8 mouse cellular contexts compared by ENCODE assay signal in genomic region chr12:88405113-88405512, GRCm38 (mm10). TPM values are rescaled to one million over a fixed set of nuclear protein-coding genes. Genes with fewer than 3 reads are reported as not detected.
DNase-seq lines count a peak whose midpoint lies in the region; ATAC-seq and TF ChIP-seq lines count a peak whose summit lies in the region.

No protein-coding gene starts in this region.

- no peaks in the 10 kb centered on the region for H3K27me3 ChIP-seq in intestine, postnatal 0 days (replicated peaks; ENCODE audit: control insufficient read depth, insufficient read depth, low read length)
- H3K27me3 ChIP-seq in midbrain, embryonic 13.5 days = no peaks in the 10 kb centered on the region
- no peaks in the 10 kb centered on the region for H3K27me3 ChIP-seq in stomach, postnatal 0 days (ENCODE audit: control insufficient read depth, insufficient read depth, low read length)

- H3K4me3 ChIP-seq in intestine, postnatal 0 days (ENCODE audit: low read depth, low read length) = no peak overlapping the region
- H3K4me3 ChIP-seq in midbrain, embryonic 13.5 days (replicated peaks) = no peak overlapping the region
- no peak overlapping the region for H3K4me3 ChIP-seq in stomach, postnatal 0 days (ENCODE audit: low read depth, low read length)

- H3K9me3 ChIP-seq in intestine, postnatal 0 days (ENCODE audit: control insufficient read depth) = no peaks in the 10 kb centered on the region
- no peaks in the 10 kb centered on the region for H3K9me3 ChIP-seq in midbrain, embryonic 13.5 days
- H3K9me3 ChIP-seq in stomach, postnatal 0 days (ENCODE audit: control insufficient read depth, low read length) = no peaks in the 10 kb centered on the region

- WGBS in intestine, postnatal 0 days = 25% methylated on average over 2 of the region's 2 CpGs
- WGBS in midbrain, embryonic 13.5 days = 43% methylated on average over 2 of the region's 2 CpGs
- WGBS in stomach, postnatal 0 days = 30% methylated on average over 2 of the region's 2 CpGs

- no peak overlapping the region for H3K27ac ChIP-seq in intestine, postnatal 0 days (ENCODE audit: low read depth, low read length)
- H3K27ac ChIP-seq in midbrain, embryonic 13.5 days = no peak overlapping the region
- no peak overlapping the region for H3K27ac ChIP-seq in stomach, postnatal 0 days (replicated peaks)

- no peaks in the 10 kb centered on the region for H3K4me1 ChIP-seq in intestine, postnatal 0 days (replicated peaks; ENCODE audit: control insufficient read depth, insufficient read depth, low read length)
- peaks cover 5% of the 10 kb centered on the region; the same call in 1 of the 2 replicates for H3K4me1 ChIP-seq in midbrain, embryonic 13.5 days (replicated peaks)
- no peaks in the 10 kb centered on the region for H3K4me1 ChIP-seq in stomach, postnatal 0 days (replicated peaks; ENCODE audit: control insufficient read depth, insufficient read depth)

- intact Hi-C loops in left cerebral cortex, postnatal 10 days (cut with DNase I) = loop anchor here (10.0 kb wide), 1 partner anchor 300 kb away; no protein-coding TSS in a partner anchor

- TF ChIP-seq EP300 in stomach, postnatal 0 days (optimal IDR thresholded peaks at IDR 0.05) = no peak

- peak; percentile 2 to 59 for DNase-seq in urinary bladder, adult 18-20 months (ENCODE audit: low spot score in 2 of 2)
- no peak for DNase-seq in urinary bladder, postnatal 10 days (ENCODE audit: low spot score)
- DNase-seq in cerebellum, postnatal 14 days = peak; percentile 85 to 88
- DNase-seq in frontal cortex, postnatal 36 days (ENCODE audit: low spot score in 2 of 2) = peak; percentile 79 to 85
- peak; percentile 69 to 72 for DNase-seq in left cerebral cortex, postnatal 10 days (ENCODE audit: extremely low spot score in 1 of 2, low spot score in 2 of 2)
- DNase-seq in stomach, postnatal 0 days (ENCODE audit: low spot score) = peak; percentile 73

- H3K36me3 ChIP-seq in intestine, postnatal 0 days (ENCODE audit: control insufficient read depth, insufficient read depth) = peaks cover 4% of the 10 kb centered on the region; the same call in 1 of the 2 replicates
- H3K36me3 ChIP-seq in midbrain, embryonic 13.5 days = peaks cover 13% of the 10 kb centered on the region
- no peaks in the 10 kb centered on the region for H3K36me3 ChIP-seq in stomach, postnatal 0 days (ENCODE audit: control insufficient read depth, insufficient read depth, low read length)

- ATAC-seq in intestine, postnatal 0 days = no peak
- ATAC-seq in midbrain, embryonic 13.5 days = peak; percentile 32
- peak; percentile 49; the same call in 1 of the 2 replicates for ATAC-seq in stomach, postnatal 0 days (ENCODE audit: low FRiP score, low TSS enrichment)

- H3K4me2 ChIP-seq in intestine, postnatal 0 days (replicated peaks; ENCODE audit: low read depth) = no peak overlapping the region
- H3K4me2 ChIP-seq in midbrain, embryonic 13.5 days (replicated peaks) = no peak overlapping the region
- H3K4me2 ChIP-seq in stomach, postnatal 0 days (replicated peaks; ENCODE audit: low read depth) = no peak overlapping the region

- peak; percentile 82 for TF ChIP-seq CTCF in intestine, postnatal 0 days (IDR thresholded peaks at IDR 0.05; ENCODE audit: low read depth)
- peak; percentile 84 for TF ChIP-seq CTCF in stomach, postnatal 0 days (IDR thresholded peaks at IDR 0.05; ENCODE audit: low read depth)

- no peak overlapping the region for H3K9ac ChIP-seq in intestine, postnatal 0 days (ENCODE audit: low read depth, low read length)
- no peak overlapping the region for H3K9ac ChIP-seq in midbrain, embryonic 13.5 days (replicated peaks)
- H3K9ac ChIP-seq in stomach, postnatal 0 days (ENCODE audit: low read length) = no peak overlapping the region

RNA-seq across cellular contexts. Expression of gene Adck1, which starts 44.8 kb away (rescaled TPM):
- polyA plus RNA-seq in intestine, postnatal 0 days (2015; fragmentation: Nextera tagmentation; extraction: Ambion mirVana) = 10.9 and 11.4 TPM in 2 replicates
- 10 to 100 TPM; 34.3 to 36.3 TPM for total RNA-seq in left cerebral cortex, postnatal 10 days (2021)
- polyA plus RNA-seq in midbrain, embryonic 13.5 days (2015; fragmentation: Nextera tagmentation; extraction: Ambion mirVana) = 26.4 and 27.2 TPM in 2 replicates
- polyA plus RNA-seq in stomach, postnatal 0 days (2015; fragmentation: Nextera tagmentation; extraction: Ambion mirVana) = 10.4 and 10.5 TPM in 2 replicates
